Mouse (Mus musculus) E14TG2a.4 (cell line): ENCODE measurements around the gene Awat1.
A peak's percentile ranks its signal among the peaks of the same experiment; 100 is the strongest.

Experiments used
- H3K27me3 ChIP-seq: 2 replicates; pipeline ENCODE4 v1.6.1; 2014; ENCODE audit warnings: low read length, control low read depth; ENCODE audit not compliant: insufficient read depth
- H3K36me3 ChIP-seq: 2 replicates; pipeline ENCODE4 v1.6.1; 2014; ENCODE audit warnings: low read length, control low read depth; ENCODE audit not compliant: insufficient read depth
- H3K4me1 ChIP-seq: replicated peaks from 2 replicates; pipeline ENCODE4 v1.6.1; 2014; ENCODE audit warnings: low read depth, low read length, control low read depth
- H3K4me3 ChIP-seq: replicated peaks from 2 replicates; pipeline ENCODE4 v1.5.1; 2014; ENCODE audit warnings: mild to moderate bottlenecking, low read length
- H3K9me3 ChIP-seq: 2 replicates; pipeline ENCODE4 v1.6.1; 2014; ENCODE audit warnings: low read length, control low read depth
- CTCF ChIP-seq: conservative IDR thresholded peaks from 2 replicates; pipeline ENCODE4 v1.5.1; 2014; ENCODE audit warnings: low read length
- NANOG ChIP-seq: IDR thresholded peaks from 2 replicates; pipeline ENCODE4 v1.6.1; 2014; ENCODE audit warnings: borderline replicate concordance, low read length, mixed read lengths
- POU5F1 ChIP-seq: IDR thresholded peaks from 2 replicates; pipeline ENCODE4 v1.6.1; 2014; ENCODE audit warnings: low read length, borderline replicate concordance

Gene Awat1

DNA sequence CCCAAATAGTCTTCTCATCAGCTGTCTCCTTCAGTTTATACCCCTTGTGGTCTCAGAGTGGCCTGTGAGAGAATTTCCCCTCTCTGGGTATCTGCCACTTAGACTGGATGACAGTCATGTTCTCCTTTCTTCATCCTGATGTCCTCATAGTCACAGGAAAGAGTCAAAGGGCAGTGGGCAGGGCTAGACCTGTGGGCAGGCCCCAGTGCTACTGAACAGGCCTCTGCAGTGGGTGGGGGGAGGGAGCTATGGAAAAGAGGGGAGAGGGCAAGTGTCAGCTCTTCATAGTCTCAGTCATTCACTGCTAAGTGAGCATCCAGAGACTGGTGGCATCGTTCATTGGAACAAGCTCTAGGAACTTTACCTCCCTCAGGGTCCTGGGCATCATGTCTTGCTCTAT, at the start of gene Awat1:
TSS of gene Awat1 (plus strand) at position 301 of the 400 bp plus-strand sequence.
- H3K4me1 ChIP-seq = no peaks in the 10 kb centered on the region
- H3K36me3 ChIP-seq = no peaks in the 10 kb centered on the region
- no peak within 1 kb of the TSS for H3K4me3 ChIP-seq
- TF ChIP-seq NANOG (no peak), CTCF (no peak), POU5F1 (no peak)
- no peaks in the 10 kb centered on the region for H3K9me3 ChIP-seq
- no peaks in the 10 kb centered on the region for H3K27me3 ChIP-seq

DNA sequence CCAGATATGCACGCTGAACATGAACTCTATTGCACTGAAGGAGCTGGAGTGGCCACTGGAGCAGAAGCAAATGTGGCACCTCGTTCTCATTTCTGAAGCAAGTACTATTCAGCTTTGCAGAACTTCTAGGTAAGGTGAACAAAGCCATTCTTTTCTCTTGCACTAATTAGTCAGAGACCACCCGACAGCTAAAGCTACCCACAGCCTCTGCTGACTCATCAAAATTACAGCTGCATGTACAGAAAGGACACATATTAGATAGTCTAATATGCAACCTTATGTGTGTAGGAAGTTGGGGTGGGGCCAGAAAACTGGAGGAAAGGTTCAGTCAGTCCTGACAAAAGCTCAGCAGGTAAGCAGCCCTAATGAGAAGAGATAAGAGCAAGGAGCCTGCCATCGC, 47.6 kb upstream of the Awat1 start, which contains the start of gene Dgat2l6:
TSS of gene Dgat2l6 (plus strand) at position 368 of the 400 bp plus-strand sequence.
- H3K9me3 ChIP-seq = no peaks in the 10 kb centered on the region
- no peak within 1 kb of the TSS for H3K4me3 ChIP-seq
- no peaks in the 10 kb centered on the region for H3K27me3 ChIP-seq
- TF ChIP-seq CTCF (no peak), NANOG (no peak), POU5F1 (no peak)
- H3K36me3 ChIP-seq = no peaks in the 10 kb centered on the region
- H3K4me1 ChIP-seq = peaks cover 13% of the 10 kb centered on the region

DNA sequence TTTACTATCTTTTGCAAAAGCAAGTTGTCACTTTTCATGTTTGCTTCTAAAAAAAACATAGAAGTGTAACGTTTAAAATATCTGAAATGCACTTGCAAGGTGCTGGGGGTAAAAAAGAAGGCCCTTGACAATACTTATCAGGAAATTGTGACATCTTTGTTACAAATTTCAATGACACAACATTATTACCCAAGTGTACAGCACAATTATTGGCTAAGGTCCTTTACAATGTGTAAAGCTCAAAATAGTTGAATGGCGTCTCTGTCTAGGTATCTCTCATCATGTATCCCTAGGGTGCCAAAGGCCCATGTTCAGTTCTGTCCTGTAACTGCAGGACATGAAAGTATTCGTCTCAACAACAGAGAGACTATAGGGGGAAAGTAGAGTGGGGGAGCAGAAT, 16.0 kb upstream of the Awat1 start:
- Histone ChIP-seq H3K4me3 (no peak overlapping the region), H3K9me3 (no peaks in the 10 kb centered on the region), H3K27me3 (no peaks in the 10 kb centered on the region), H3K4me1 (no peaks in the 10 kb centered on the region), H3K36me3 (no peaks in the 10 kb centered on the region)
- TF ChIP-seq CTCF (no peak), POU5F1 (no peak), NANOG (no peak)

DNA sequence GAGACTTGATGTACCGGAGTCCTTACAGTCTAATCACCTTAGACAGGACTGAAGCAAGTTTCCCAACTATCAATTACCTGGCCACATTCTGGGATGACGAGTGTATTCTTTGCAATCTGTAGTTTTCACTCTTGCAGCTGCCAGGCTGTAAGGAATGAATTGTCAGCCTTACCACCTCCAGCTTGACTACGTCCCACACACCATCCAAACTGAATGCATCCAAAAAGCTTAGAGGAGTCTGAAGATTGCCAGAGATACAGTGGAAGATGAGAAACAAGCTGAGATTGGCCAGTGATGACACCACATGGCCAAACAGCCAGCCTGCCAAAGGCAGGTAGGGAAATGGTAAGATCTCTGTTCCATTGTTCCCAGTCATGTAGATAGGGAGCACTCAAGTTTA, 6.4 kb upstream of the Awat1 start:
- no peak for TF ChIP-seq POU5F1
- TF ChIP-seq NANOG = no peak
- TF ChIP-seq CTCF = no peak
- Histone ChIP-seq H3K9me3 (no peaks in the 10 kb centered on the region), H3K27me3 (no peaks in the 10 kb centered on the region), H3K36me3 (no peaks in the 10 kb centered on the region), H3K4me3 (no peak overlapping the region), H3K4me1 (no peaks in the 10 kb centered on the region)

DNA sequence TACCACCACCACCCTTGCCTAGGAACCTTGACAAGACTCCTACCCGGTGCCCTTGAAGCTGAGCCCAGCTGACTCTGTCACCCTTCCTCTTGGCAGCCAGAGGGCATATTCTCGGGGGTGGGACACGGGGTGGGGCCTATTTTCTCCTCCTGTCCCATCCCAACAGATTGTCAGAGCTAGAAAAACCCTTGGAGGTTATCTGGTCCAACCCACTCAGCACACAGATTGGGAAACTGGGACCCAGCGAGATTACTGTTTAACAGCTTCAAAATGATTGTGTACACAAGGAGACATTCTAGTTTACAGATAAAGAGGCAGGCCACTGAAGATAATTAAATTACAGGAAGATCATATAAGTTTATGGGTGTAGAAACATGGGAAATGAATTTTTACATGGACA, 22.7 kb downstream of the Awat1 start, which contains the start of gene P2ry4:
TSS of gene P2ry4 (minus strand) at position 79 of the 400 bp plus-strand sequence.
- H3K4me1 ChIP-seq = no peaks in the 10 kb centered on the region
- TF ChIP-seq CTCF = no peak
- no peak for TF ChIP-seq POU5F1
- no peak for TF ChIP-seq NANOG
- H3K4me3 ChIP-seq = no peak within 1 kb of the TSS
- no peaks in the 10 kb centered on the region for H3K27me3 ChIP-seq
- no peaks in the 10 kb centered on the region for H3K9me3 ChIP-seq
- H3K36me3 ChIP-seq = no peaks in the 10 kb centered on the region

DNA sequence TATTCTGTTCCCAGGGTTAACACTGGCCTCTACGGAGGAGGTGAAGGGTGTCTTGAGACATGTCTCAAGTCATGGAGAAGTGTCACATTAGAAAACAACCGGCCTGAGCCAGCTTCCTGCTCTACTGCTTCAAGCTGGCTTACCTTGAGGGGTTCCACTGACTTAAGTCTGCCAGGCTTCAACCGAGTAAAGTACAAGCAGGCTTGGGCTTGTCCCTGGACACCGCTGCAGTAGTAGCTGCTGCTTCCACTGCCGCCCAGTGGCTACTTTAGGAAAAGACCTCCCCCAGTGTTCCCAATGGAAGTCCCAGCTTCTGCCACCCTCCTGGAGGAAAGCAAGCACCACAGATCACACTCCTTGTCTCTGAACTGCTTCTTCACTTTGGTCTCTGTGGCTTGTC, 25.4 kb downstream of the Awat1 start:
- Histone ChIP-seq H3K27me3 (no peaks in the 10 kb centered on the region; the same call in 1 of the 2 replicates), H3K4me3 (no peak overlapping the region), H3K9me3 (no peaks in the 10 kb centered on the region), H3K36me3 (no peaks in the 10 kb centered on the region), H3K4me1 (no peaks in the 10 kb centered on the region)
- TF ChIP-seq CTCF (peak; percentile 34), NANOG (no peak), POU5F1 (no peak)

DNA sequence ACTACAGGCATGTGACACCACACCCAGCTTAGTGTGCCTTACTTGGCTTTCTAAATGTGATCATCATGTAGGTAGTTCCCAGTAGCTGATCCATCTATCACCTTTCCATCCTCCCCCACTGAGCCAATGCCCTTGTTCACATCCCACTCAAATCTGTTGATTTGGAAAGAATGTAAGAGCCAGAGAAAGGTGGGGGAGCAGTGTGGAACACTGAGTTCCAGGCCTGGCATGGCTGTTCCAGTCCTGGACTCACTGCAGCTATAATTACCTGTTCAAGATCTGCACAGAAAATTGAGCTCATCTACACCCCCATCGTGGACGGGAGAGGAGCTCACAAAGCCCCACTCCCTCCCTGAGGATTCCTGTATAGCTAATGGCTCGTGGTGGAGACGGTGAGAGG, 27.7 kb downstream of the Awat1 start:
- no peak overlapping the region for H3K4me3 ChIP-seq
- TF ChIP-seq NANOG (no peak), CTCF (no peak), POU5F1 (no peak)
- H3K36me3 ChIP-seq = no peaks in the 10 kb centered on the region
- H3K9me3 ChIP-seq = no peaks in the 10 kb centered on the region
- H3K27me3 ChIP-seq = no peaks in the 10 kb centered on the region; the same call in 1 of the 2 replicates
- no peaks in the 10 kb centered on the region for H3K4me1 ChIP-seq

DNA sequence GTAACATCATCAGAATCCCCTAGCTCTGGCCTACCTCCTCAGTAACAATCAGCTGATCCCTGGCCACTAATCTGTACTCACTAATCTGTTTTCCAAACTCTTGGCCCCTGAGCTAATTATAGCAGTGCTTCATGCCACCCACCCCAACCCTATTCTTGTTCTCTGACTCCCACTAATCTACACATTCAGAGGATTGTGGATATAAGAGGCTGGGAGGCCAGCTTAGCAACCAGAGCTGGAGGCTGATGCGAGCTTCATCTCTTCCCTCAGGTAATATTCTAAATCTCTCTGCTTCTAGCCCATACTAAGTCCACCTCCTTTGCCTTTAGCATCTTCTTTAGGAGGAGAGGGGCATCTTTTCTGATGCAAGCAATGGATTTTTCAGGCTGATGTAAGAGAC, 33.3 kb downstream of the Awat1 start, which contains the start of gene Arr3:
TSS of gene Arr3 (plus strand) at position 184 of the 400 bp plus-strand sequence.
- H3K4me1 ChIP-seq = no peaks in the 10 kb centered on the region
- TF ChIP-seq POU5F1 (no peak), NANOG (no peak), CTCF (no peak)
- no peaks in the 10 kb centered on the region for H3K36me3 ChIP-seq
- H3K27me3 ChIP-seq = no peaks in the 10 kb centered on the region; the same call in 1 of the 2 replicates
- H3K9me3 ChIP-seq = no peaks in the 10 kb centered on the region
- H3K4me3 ChIP-seq = no peak within 1 kb of the TSS

DNA sequence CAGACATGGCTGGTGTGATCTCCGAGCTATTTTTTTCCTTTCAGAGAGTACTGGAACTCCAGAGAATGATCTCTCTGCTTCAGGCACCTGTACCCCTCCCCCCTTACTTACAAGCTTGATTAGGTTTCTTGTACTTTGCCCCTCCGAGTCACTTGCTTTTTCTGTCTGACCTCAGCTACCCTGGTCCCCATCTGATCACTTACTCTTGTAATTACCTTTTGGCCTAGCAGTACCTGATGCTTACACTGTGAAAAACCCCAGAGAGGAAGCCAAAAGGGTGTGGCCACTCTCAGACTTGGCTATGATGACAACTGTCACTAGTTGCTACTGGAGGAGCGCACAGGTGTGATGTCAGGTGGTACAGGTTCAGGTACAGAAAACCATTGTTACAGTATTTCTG, 46.4 kb downstream of the Awat1 start:
- Histone ChIP-seq H3K36me3 (peaks cover 18% of the 10 kb centered on the region), H3K27me3 (no peaks in the 10 kb centered on the region), H3K4me1 (peaks cover 19% of the 10 kb centered on the region), H3K4me3 (no peak overlapping the region), H3K9me3 (no peaks in the 10 kb centered on the region)
- TF ChIP-seq NANOG = no peak
- TF ChIP-seq CTCF = no peak
- no peak for TF ChIP-seq POU5F1
